Mouse (Mus musculus): ENCODE measurements around the gene Etl4. TPM values are rescaled to one million over a fixed set of nuclear protein-coding genes. Genes with fewer than 3 reads are reported as not detected.

The Etl4 gene
- polyA plus RNA-seq, 1 experiment from 2014 or later, result 77.7 TPM

GRCm38 (mm10) chr2:20722165-20722991 lies 812.8 kb downstream of the Etl4 start:
- DNase-seq (ENCODE audit: low read depth, low spot score), result no peak
- no peak for ATAC-seq
- no peak for TF ChIP-seq CTCF (IDR thresholded peaks at IDR 0.05)
- H3K27me3 ChIP-seq, result no peaks in the 10 kb centered on the region
- CTCF ChIA-PET, result interaction anchor here (0.6 kb wide), 1 partner anchor 56 kb away, joined by 3 read pairs; no protein-coding TSS in a partner anchor
- POLR2A ChIA-PET, result no interaction called here
- in situ Hi-C loops (cut with MboI; ENCODE audit: low pct_unique_long_range_greater_than_20kb), result no loop called here

GRCm38 (mm10) chr2:20723990-20724745 lies 814.6 kb downstream of the Etl4 start:
- ATAC-seq, result no peak
- in situ Hi-C loops (cut with MboI; ENCODE audit: low pct_unique_long_range_greater_than_20kb), result no loop called here
- no peak for DNase-seq (ENCODE audit: low read depth, low spot score)
- H3K27me3 ChIP-seq, result no peaks in the 10 kb centered on the region
- POLR2A ChIA-PET, result no interaction called here
- CTCF ChIA-PET, result interaction anchor here (1.5 kb wide), 1 partner anchor 12 kb away, joined by 5 read pairs; no protein-coding TSS in a partner anchor
- no peak for TF ChIP-seq CTCF (IDR thresholded peaks at IDR 0.05)

DNA sequence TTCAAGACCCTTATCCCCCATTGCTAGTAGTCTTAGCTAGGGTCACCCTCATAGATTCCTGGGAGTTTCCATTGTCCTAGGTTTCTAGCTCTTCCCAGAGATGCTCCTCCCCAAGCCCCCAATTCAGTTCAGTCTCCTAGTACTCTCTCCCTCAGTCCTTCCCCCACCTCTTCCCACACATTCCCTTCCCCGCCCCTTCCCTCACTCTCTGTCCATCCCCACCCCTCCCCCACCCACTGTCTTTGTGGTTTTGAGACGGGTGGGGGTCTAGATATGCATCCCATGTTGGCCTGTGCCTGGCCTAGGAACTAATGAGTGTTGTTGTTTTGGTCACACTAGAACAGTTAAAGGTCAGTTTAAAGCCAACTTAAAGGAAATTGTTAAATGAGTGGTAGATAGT lies 817.4 kb downstream of the Etl4 start:
- ChIA-PET CTCF (interaction anchor here (1.1 kb wide), 1 partner anchor 53 kb away, joined by 3 read pairs; no protein-coding TSS in a partner anchor), POLR2A (no interaction called here)
- no peaks in the 10 kb centered on the region for H3K27me3 ChIP-seq
- TF ChIP-seq CTCF (IDR thresholded peaks at IDR 0.05), result no peak
- in situ Hi-C loops (cut with MboI; ENCODE audit: low pct_unique_long_range_greater_than_20kb), result no loop called here
- ATAC-seq, result no peak
- no peak for DNase-seq (ENCODE audit: low read depth, low spot score)

- POLR2A ChIA-PET, result no interaction called here
- ATAC-seq, result no peak
- no peaks in the 10 kb centered on the region for H3K27me3 ChIP-seq
- CTCF ChIA-PET, result interaction anchor here (1.1 kb wide), 1 partner anchor 52 kb away, joined by 3 read pairs; no protein-coding TSS in a partner anchor
- no peak for DNase-seq (ENCODE audit: low read depth, low spot score)
- TF ChIP-seq CTCF (IDR thresholded peaks at IDR 0.05), result no peak
- in situ Hi-C loops (cut with MboI; ENCODE audit: low pct_unique_long_range_greater_than_20kb), result no loop called here
Observed at GRCm38 (mm10) chr2:20727752-20728438, 818.3 kb downstream of the Etl4 start.

DNA sequence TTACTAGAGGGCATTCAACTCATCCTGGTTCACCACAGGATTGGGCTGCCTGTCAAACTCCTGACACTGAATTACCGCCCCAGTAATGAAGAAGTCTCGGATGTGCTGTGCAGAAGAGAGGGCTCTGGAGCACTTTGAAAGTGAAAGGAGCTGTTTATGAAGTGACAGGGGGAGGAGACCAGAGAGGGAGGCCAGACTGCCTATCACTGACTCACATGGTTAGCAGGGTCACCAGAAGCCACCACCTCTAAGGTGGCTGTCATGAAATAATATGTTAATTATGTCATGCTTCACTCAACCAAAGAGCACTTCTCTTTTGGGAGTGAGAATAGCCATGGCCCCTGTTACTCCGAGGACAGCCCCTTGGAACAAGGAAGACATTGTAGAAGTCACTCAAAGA lies 825.9 kb downstream of the Etl4 start:
- no peak for TF ChIP-seq CTCF (IDR thresholded peaks at IDR 0.05)
- no peak for ATAC-seq
- no peak for DNase-seq (ENCODE audit: low read depth, low spot score)
- in situ Hi-C loops (cut with MboI; ENCODE audit: low pct_unique_long_range_greater_than_20kb), result no loop called here
- POLR2A ChIA-PET, result no interaction called here
- no peaks in the 10 kb centered on the region for H3K27me3 ChIP-seq
- CTCF ChIA-PET, result no interaction called here

DNA sequence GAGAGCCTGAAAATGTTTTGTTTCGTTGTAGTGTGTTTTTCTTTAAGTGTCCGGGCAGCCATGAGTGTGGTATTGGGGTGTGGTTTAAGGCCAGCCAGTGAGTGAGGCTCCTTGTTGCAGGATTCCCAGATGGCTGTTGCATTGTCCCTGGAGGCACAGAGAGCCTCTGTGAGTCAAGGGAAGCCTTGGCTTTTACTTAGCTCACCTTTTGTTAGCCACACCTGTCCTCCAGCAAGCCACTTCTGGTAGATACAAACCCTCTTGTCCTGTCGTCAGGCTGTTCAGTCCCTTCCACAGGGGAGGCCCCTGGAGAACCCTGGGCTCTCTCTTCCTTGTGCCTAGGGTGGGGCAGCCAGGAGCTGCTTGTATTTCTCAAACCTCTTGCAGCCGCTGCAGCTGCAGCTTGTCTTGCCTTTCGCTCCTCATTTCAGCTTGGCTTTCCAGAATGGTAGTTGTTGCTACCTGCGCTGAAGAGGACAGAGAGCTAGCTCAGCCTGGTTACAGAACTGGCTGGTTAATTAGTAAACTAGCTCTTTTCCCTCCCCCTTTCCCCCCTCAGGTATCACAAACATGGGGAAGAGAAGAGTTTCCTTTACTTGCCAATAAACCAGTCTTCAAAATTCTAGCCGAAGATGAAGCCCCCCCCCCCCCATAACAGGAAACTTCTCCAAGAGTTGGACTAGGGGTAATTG lies 826.9 kb downstream of the Etl4 start:
- POLR2A ChIA-PET, result interaction anchor here (0.6 kb wide), 1 partner anchor 244 kb away, joined by 4 read pairs; no protein-coding TSS in a partner anchor
- TF ChIP-seq CTCF (IDR thresholded peaks at IDR 0.05), result no peak
- in situ Hi-C loops (cut with MboI; ENCODE audit: low pct_unique_long_range_greater_than_20kb), result no loop called here
- CTCF ChIA-PET, result no interaction called here
- ATAC-seq (peak; percentile 44), DNase-seq (ENCODE audit: low read depth, low spot score) (no peak)
- no peaks in the 10 kb centered on the region for H3K27me3 ChIP-seq

DNA sequence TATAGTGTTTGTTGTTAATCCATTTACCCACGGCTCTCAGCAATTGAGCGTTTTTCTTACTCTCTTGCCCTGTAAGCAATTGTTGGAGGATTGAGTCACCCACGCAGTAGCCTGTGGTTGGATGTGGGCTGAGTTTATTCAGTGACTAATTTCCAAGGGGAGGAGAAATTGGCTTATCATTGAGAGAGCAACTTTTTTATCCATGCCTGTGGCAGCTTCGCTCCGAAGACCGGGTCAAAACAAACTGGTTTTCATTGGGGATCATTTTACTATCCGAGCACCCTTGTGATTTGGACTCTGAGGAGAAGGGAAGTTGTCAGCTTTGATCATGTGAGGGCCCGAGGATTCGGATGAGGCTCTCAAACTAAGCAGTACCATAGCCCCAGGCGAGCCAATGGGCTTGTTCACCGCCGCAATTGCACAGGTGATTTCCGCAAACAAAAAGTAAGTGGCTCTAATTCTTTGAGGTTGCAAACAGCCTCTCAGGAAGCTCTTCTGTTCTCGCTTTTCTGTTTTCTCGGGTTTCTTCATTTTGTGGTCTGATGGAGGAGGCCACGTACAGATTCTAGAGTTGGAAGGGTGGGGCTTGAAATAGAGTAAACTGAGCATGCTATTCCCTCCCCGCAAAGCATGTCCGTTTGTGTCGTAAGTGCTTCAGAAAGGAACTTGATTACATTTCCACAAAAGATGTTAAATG lies 827.7 kb downstream of the Etl4 start:
- no peaks in the 10 kb centered on the region for H3K27me3 ChIP-seq
- CTCF ChIA-PET, result no interaction called here
- no peak for TF ChIP-seq CTCF (IDR thresholded peaks at IDR 0.05)
- in situ Hi-C loops (cut with MboI; ENCODE audit: low pct_unique_long_range_greater_than_20kb), result no loop called here
- POLR2A ChIA-PET, result no interaction called here
- peak; percentile 93 for ATAC-seq
- peak; percentile 37 for DNase-seq (ENCODE audit: low read depth, low spot score)

- no peak for TF ChIP-seq CTCF (IDR thresholded peaks at IDR 0.05)
- in situ Hi-C loops (cut with MboI; ENCODE audit: low pct_unique_long_range_greater_than_20kb), result no loop called here
- no peak for DNase-seq (ENCODE audit: low read depth, low spot score)
- H3K27me3 ChIP-seq, result no peaks in the 10 kb centered on the region
- no peak for ATAC-seq
- ChIA-PET POLR2A (no interaction called here), CTCF (interaction anchor here (1.3 kb wide), 1 partner anchor 41 kb away, joined by 3 read pairs; no protein-coding TSS in a partner anchor)
Observed at GRCm38 (mm10) chr2:20737837-20738236, 828.3 kb downstream of the Etl4 start.

GRCm38 (mm10) chr2:20747723-20748122 lies 838.1 kb downstream of the Etl4 start:
- no peak for ATAC-seq
- CTCF ChIA-PET, result interaction anchor here (0.9 to 1.4 kb wide), 2 partner anchors 28 to 1213 kb away, joined by 3 read pairs; no protein-coding TSS in a partner anchor
- DNase-seq (ENCODE audit: low read depth, low spot score), result no peak
- in situ Hi-C loops (cut with MboI; ENCODE audit: low pct_unique_long_range_greater_than_20kb), result no loop called here
- H3K27me3 ChIP-seq, result no peaks in the 10 kb centered on the region
- no peak for TF ChIP-seq CTCF (IDR thresholded peaks at IDR 0.05)
- POLR2A ChIA-PET, result no interaction called here

All from Patski (cell line).